Mouse (Mus musculus): ENCODE measurements around the gene Scn3a.

GRCm38 (mm10) chr2:65550564-65550963 is 16.9 kb downstream of the Scn3a start:
- no peak for TF ChIP-seq CTCF (IDR thresholded peaks at IDR 0.05)
- no peak for TF ChIP-seq EP300 (IDR thresholded peaks at IDR 0.05)
